Mouse (Mus musculus) cortical plate, adult 2 months (tissue): Measurements from ENCODE around the gene Mtf2.

Experiments used
- CTCF ChIP-seq: fragments of 200-500 bp; IDR thresholded peaks from 2 replicates; pipeline ENCODE4 v1.5.1; 2011; ENCODE audit warnings: mild to moderate bottlenecking, control low read depth, low read length; ENCODE audit not compliant: insufficient read depth; ENCODE audit errors: extremely low read depth
- POLR2A ChIP-seq: fragments of 200-500 bp; IDR thresholded peaks from 2 replicates; pipeline ENCODE4 v1.6.1; 2011; ENCODE audit warnings: mild to moderate bottlenecking, low read length, control low read depth; ENCODE audit not compliant: insufficient read depth; ENCODE audit errors: extremely low read depth

- TF ChIP-seq CTCF (peak; percentile 15; the same call in 1 of the 2 replicates), POLR2A (no peak)
Observed at GRCm38 (mm10) chr5:108082380-108082779, 16.9 kb downstream of the Mtf2 start.
